8 mouse cellular contexts compared by ENCODE assay signal in genomic region chr10:59292558-59292957, GRCm38 (mm10). TPM values are rescaled to one million over a fixed set of nuclear protein-coding genes. Genes with fewer than 3 reads are reported as not detected.
DNase-seq lines count a peak whose midpoint lies in the region; ATAC-seq and TF ChIP-seq lines count a peak whose summit lies in the region.

No protein-coding gene starts in this region.

- peaks cover 3% of the 10 kb centered on the region for H3K4me1 ChIP-seq in heart, embryonic 10.5 days
- H3K4me1 ChIP-seq in kidney, embryonic 16.5 days (ENCODE audit: insufficient read depth, low read length), result no peaks in the 10 kb centered on the region
- no peaks in the 10 kb centered on the region for H3K4me1 ChIP-seq in liver, adult 2 months (ENCODE audit: control insufficient read depth, insufficient read depth, low read length)

- H3ac ChIP-seq in myocyte (ENCODE audit: control insufficient read depth, insufficient read length), result no peak overlapping the region

- H3K9me3 ChIP-seq in heart, embryonic 10.5 days, result no peaks in the 10 kb centered on the region
- H3K9me3 ChIP-seq in kidney, embryonic 16.5 days (ENCODE audit: low read length), result no peaks in the 10 kb centered on the region

- DNase-seq in 3134 (ENCODE audit: extremely low read depth, insufficient read length, low spot score), result peak; percentile 34
- DNase-seq in adrenal gland, adult 18-20 months (ENCODE audit: low spot score in 2 of 2), result peak; percentile 70 to 73
- DNase-seq in embryo, embryonic 11.5 days (ENCODE audit: low read depth, low spot score), result peak; percentile 74
- peak; percentile 85 for DNase-seq in heart, embryonic 10.5 days (ENCODE audit: low spot score)
- peak; percentile 69 for DNase-seq in liver, adult 2 months (ENCODE audit: extremely low read depth, low read depth, low spot score)
- DNase-seq in spleen, postnatal 4 days (ENCODE audit: low spot score in 2 of 2), result peak; percentile 57 to 81

- H3K4me2 ChIP-seq in kidney, embryonic 16.5 days (replicated peaks; ENCODE audit: low read depth, low read length), result no peak overlapping the region
- peak overlapping the region; percentile 55 for H3K4me2 ChIP-seq in myocyte (ENCODE audit: low read depth)

- no peaks in the 10 kb centered on the region for H3K36me3 ChIP-seq in heart, embryonic 10.5 days
- no peaks in the 10 kb centered on the region for H3K36me3 ChIP-seq in kidney, embryonic 16.5 days (ENCODE audit: insufficient read depth, low read length)
- H3K36me3 ChIP-seq in liver, adult 2 months (ENCODE audit: control insufficient read depth, insufficient read depth, low read length), result no peaks in the 10 kb centered on the region
- no peaks in the 10 kb centered on the region for H3K36me3 ChIP-seq in myocyte (ENCODE audit: control insufficient read depth, insufficient read depth)

- peak; percentile 28; the same call in 1 of the 2 replicates for ATAC-seq in kidney, embryonic 16.5 days (ENCODE audit: low FRiP score, low TSS enrichment)

- H3K79me2 ChIP-seq in liver, adult 2 months (ENCODE audit: control insufficient read depth, insufficient read depth, low read length), result no peaks in the 10 kb centered on the region
- no peaks in the 10 kb centered on the region for H3K79me2 ChIP-seq in myocyte (ENCODE audit: control insufficient read depth, insufficient read depth)

- 36% methylated on average over 4 of the region's 4 CpGs for WGBS in heart, embryonic 10.5 days
- WGBS in kidney, embryonic 16.5 days, result 29% methylated on average over 4 of the region's 4 CpGs
- WGBS in liver, adult 2 months, result 24% methylated on average over 4 of the region's 4 CpGs

- H3K27me3 ChIP-seq in heart, embryonic 10.5 days (ENCODE audit: insufficient read depth, poor library complexity, severe bottlenecking), result peaks cover 6% of the 10 kb centered on the region; the same call in 1 of the 2 replicates
- no peaks in the 10 kb centered on the region for H3K27me3 ChIP-seq in kidney, embryonic 16.5 days (ENCODE audit: insufficient read depth, low read length)
- H3K27me3 ChIP-seq in liver, adult 2 months (ENCODE audit: control insufficient read depth, insufficient read depth, low read length), result no peaks in the 10 kb centered on the region
- no peaks in the 10 kb centered on the region for H3K27me3 ChIP-seq in myocyte (ENCODE audit: control insufficient read depth, insufficient read depth, insufficient read length)

- TF ChIP-seq POLR2A in liver, adult 2 months (IDR thresholded peaks at IDR 0.05; ENCODE audit: extremely low read depth, insufficient read depth, low read length), result no peak
- no peak for TF ChIP-seq POLR2A in myocyte (IDR thresholded peaks at IDR 0.05; ENCODE audit: insufficient read length, low read depth)

- no peak overlapping the region for H3K9ac ChIP-seq in kidney, embryonic 16.5 days (replicated peaks; ENCODE audit: low read length)
- H3K9ac ChIP-seq in liver, adult 2 months (ENCODE audit: low read depth, low read length), result no peak overlapping the region

- H3K27ac ChIP-seq in heart, embryonic 10.5 days, result no peak overlapping the region
- no peak overlapping the region for H3K27ac ChIP-seq in kidney, embryonic 16.5 days (ENCODE audit: low read length)
- no peak overlapping the region for H3K27ac ChIP-seq in liver, adult 2 months (replicated peaks; ENCODE audit: insufficient read depth, low read depth, low read length)

- TF ChIP-seq CTCF in liver, adult 2 months (IDR thresholded peaks at IDR 0.05; ENCODE audit: low read depth, low read length), result peak; percentile 60

- H3K4me3 ChIP-seq in heart, embryonic 10.5 days, result no peak overlapping the region
- no peak overlapping the region for H3K4me3 ChIP-seq in kidney, embryonic 16.5 days (ENCODE audit: low read length)
- no peak overlapping the region for H3K4me3 ChIP-seq in liver, adult 2 months (ENCODE audit: insufficient read depth, low read depth, low read length)
- H3K4me3 ChIP-seq in myocyte, result no peak overlapping the region

TF ChIP-seq in myocyte, 11 proteins besides CTCF, POLR2A, EP300 and RAD21:
- no peak for TF ChIP-seq REST (IDR thresholded peaks at IDR 0.05; ENCODE audit: insufficient read depth, insufficient read length)
- peak; percentile 27 for TF ChIP-seq MAX (IDR thresholded peaks at IDR 0.05; ENCODE audit: low read depth)
- no peak for TF ChIP-seq E2F4 (IDR thresholded peaks at IDR 0.05; ENCODE audit: insufficient read depth)

RNA-seq across cellular contexts. Expression of gene P4ha1, which starts 30.5 kb away (rescaled TPM):
- total RNA-seq in adrenal gland, adult 18-20 months (2021), result 100 to 1,000 TPM in 1 of 2 experiments, 10 to 100 TPM in 1; 82.5 to 154 TPM
- polyA plus RNA-seq in heart, embryonic 10.5 days (2016; fragmentation: Nextera tagmentation; extraction: Ambion mirVana), result 55.0 and 66.4 TPM in 2 replicates
- 72.5 and 78.0 TPM in 2 replicates for polyA plus RNA-seq in kidney, embryonic 16.5 days (2015; fragmentation: Nextera tagmentation; extraction: Ambion mirVana)
- total RNA-seq in liver, adult 2 months (2014; rRNA removed), result 6.4 and 9.1 TPM in 2 replicates
- 3.0 and 4.7 TPM in 2 replicates for polyA plus RNA-seq in liver, adult 2 months (2012; rRNA removed)
- 107 TPM for polyA plus RNA-seq in myocyte (2012; fragmentation: generic; extraction: Trizol)

Comparison
In these comparisons a context has a peak if more than half of its experiments do, and no peak if none do; other contexts are left out.
1. DNase-seq: peak in every context shown above with its lines; median percentile 85 in heart, embryonic 10.5 days; 74 in embryo, embryonic 11.5 days; 72 in adrenal gland, adult 18-20 months; 69 in liver, adult 2 months; 69 in spleen, postnatal 4 days; 34 in 3134.